Comparison of ENCODE assay signal across 23 mouse cellular contexts in genomic region chr3:105648889-105649567, GRCm38 (mm10). TPM values are rescaled to one million over a fixed set of nuclear protein-coding genes. Genes with fewer than 3 reads are reported as not detected.
A peak's percentile ranks its signal among the peaks of the same experiment; 100 is the strongest.
DNase-seq lines count a peak whose midpoint lies in the region; ATAC-seq and TF ChIP-seq lines count a peak whose summit lies in the region.
"Had no signal": no experiment of that assay in that cellular context is flagged by ENCODE, and none has a peak within 500 bp of the region (broad histone marks: within the 10 kb centered on the region; RNA-seq: fewer than 3 reads in every experiment).

No protein-coding gene starts in this region.

- H3K9ac ChIP-seq in embryonic facial prominence, embryonic 12.5 days, result no peak overlapping the region
- no peak overlapping the region for H3K9ac ChIP-seq in hindbrain, postnatal 0 days (replicated peaks; ENCODE audit: low read length)
- no peak overlapping the region for H3K9ac ChIP-seq in hindbrain, embryonic 14.5 days
- H3K9ac ChIP-seq in neural tube, embryonic 14.5 days (replicated peaks; ENCODE audit: low read depth, low read length), result no peak overlapping the region
- H3K9ac ChIP-seq in intestine, embryonic 15.5 days, result no peak overlapping the region

- H3K27ac ChIP-seq in embryonic facial prominence, embryonic 12.5 days, result no peak overlapping the region
- no peak overlapping the region for H3K27ac ChIP-seq in embryonic facial prominence, embryonic 10.5 days (replicated peaks)
- H3K27ac ChIP-seq in hindbrain, postnatal 0 days, result no peak overlapping the region
- H3K27ac ChIP-seq in hindbrain, embryonic 14.5 days, result no peak overlapping the region
- H3K27ac ChIP-seq in neural tube, embryonic 14.5 days (ENCODE audit: low read depth, low read length), result no peak overlapping the region
- no peak overlapping the region for H3K27ac ChIP-seq in intestine, embryonic 15.5 days

- H3K4me3 ChIP-seq in embryonic facial prominence, embryonic 12.5 days, result no peak overlapping the region
- H3K4me3 ChIP-seq in embryonic facial prominence, embryonic 10.5 days, result no peak overlapping the region
- no peak overlapping the region for H3K4me3 ChIP-seq in hindbrain, postnatal 0 days (ENCODE audit: low read length)
- H3K4me3 ChIP-seq in hindbrain, embryonic 14.5 days (replicated peaks; ENCODE audit: low read length), result no peak overlapping the region
- no peak overlapping the region for H3K4me3 ChIP-seq in neural tube, embryonic 14.5 days (ENCODE audit: low read depth, low read length)
- H3K4me3 ChIP-seq in intestine, embryonic 15.5 days (replicated peaks), result no peak overlapping the region

- no peak overlapping the region for H3K4me2 ChIP-seq in embryonic facial prominence, embryonic 12.5 days (replicated peaks)
- H3K4me2 ChIP-seq in hindbrain, postnatal 0 days (ENCODE audit: low read depth, low read length), result no peak overlapping the region
- no peak overlapping the region for H3K4me2 ChIP-seq in hindbrain, embryonic 14.5 days (replicated peaks)
- no peak overlapping the region for H3K4me2 ChIP-seq in neural tube, embryonic 14.5 days (ENCODE audit: low read depth, low read length)
- no peak overlapping the region for H3K4me2 ChIP-seq in intestine, embryonic 15.5 days (replicated peaks)
- H3K4me2 ChIP-seq: heart, embryonic 11.5 days had no signal

- H3K4me1 ChIP-seq in embryonic facial prominence, embryonic 12.5 days, result no peaks in the 10 kb centered on the region
- no peaks in the 10 kb centered on the region for H3K4me1 ChIP-seq in embryonic facial prominence, embryonic 10.5 days
- H3K4me1 ChIP-seq in hindbrain, postnatal 0 days (ENCODE audit: insufficient read depth, low read length), result no peaks in the 10 kb centered on the region
- H3K4me1 ChIP-seq in hindbrain, embryonic 14.5 days (replicated peaks; ENCODE audit: control insufficient read depth, insufficient read depth, low read length), result no peaks in the 10 kb centered on the region
- no peaks in the 10 kb centered on the region for H3K4me1 ChIP-seq in neural tube, embryonic 14.5 days (ENCODE audit: control insufficient read depth, insufficient read depth, low read length)
- H3K4me1 ChIP-seq in intestine, embryonic 15.5 days (replicated peaks), result no peaks in the 10 kb centered on the region

- WGBS in embryonic facial prominence, embryonic 12.5 days, result 69% methylated on average over 8 of the region's 8 CpGs
- WGBS in embryonic facial prominence, embryonic 10.5 days, result 74% methylated on average over 8 of the region's 8 CpGs
- WGBS in hindbrain, postnatal 0 days, result 72% methylated on average over 8 of the region's 8 CpGs
- 76% methylated on average over 8 of the region's 8 CpGs for WGBS in hindbrain, embryonic 14.5 days
- WGBS in neural tube, embryonic 14.5 days, result 74% methylated on average over 8 of the region's 8 CpGs
- WGBS in intestine, embryonic 15.5 days, result 71% methylated on average over 8 of the region's 8 CpGs

- DNase-seq in embryonic facial prominence, embryonic 10.5 days (ENCODE audit: low spot score), result no peak
- peak; percentile 12 for DNase-seq in hindbrain, postnatal 0 days (ENCODE audit: low spot score)
- no peak for DNase-seq in hindbrain, embryonic 14.5 days (ENCODE audit: low spot score)
- DNase-seq in cerebellum, adult 9-10 months, result no peak
- DNase-seq: adrenal gland, postnatal 14 days; cerebellum, adult 11 months; cerebellum, postnatal 25 days; heart, postnatal 10 days; kidney, adult 8-10 months; kidney, postnatal 14 days; left cerebral cortex, postnatal 4 days; liver; spleen, adult 18-20 months; thymus, postnatal 25 days had no signal

- H3K27me3 ChIP-seq in embryonic facial prominence, embryonic 12.5 days, result no peaks in the 10 kb centered on the region
- H3K27me3 ChIP-seq in embryonic facial prominence, embryonic 10.5 days (replicated peaks; ENCODE audit: low read depth, poor library complexity, severe bottlenecking), result no peaks in the 10 kb centered on the region
- no peaks in the 10 kb centered on the region for H3K27me3 ChIP-seq in hindbrain, postnatal 0 days (ENCODE audit: insufficient read depth, low read length)
- no peaks in the 10 kb centered on the region for H3K27me3 ChIP-seq in hindbrain, embryonic 14.5 days (ENCODE audit: control insufficient read depth, insufficient read depth, low read length)
- H3K27me3 ChIP-seq in neural tube, embryonic 14.5 days (ENCODE audit: control insufficient read depth, insufficient read depth, low read length), result no peaks in the 10 kb centered on the region
- no peaks in the 10 kb centered on the region for H3K27me3 ChIP-seq in intestine, embryonic 15.5 days (replicated peaks)

- no peaks in the 10 kb centered on the region for H3K9me3 ChIP-seq in embryonic facial prominence, embryonic 12.5 days
- no peaks in the 10 kb centered on the region for H3K9me3 ChIP-seq in embryonic facial prominence, embryonic 10.5 days
- no peaks in the 10 kb centered on the region for H3K9me3 ChIP-seq in hindbrain, postnatal 0 days (ENCODE audit: low read length)
- no peaks in the 10 kb centered on the region for H3K9me3 ChIP-seq in hindbrain, embryonic 14.5 days (ENCODE audit: control insufficient read depth, low read length)
- H3K9me3 ChIP-seq in neural tube, embryonic 14.5 days (ENCODE audit: control insufficient read depth, low read length), result no peaks in the 10 kb centered on the region
- H3K9me3 ChIP-seq in intestine, embryonic 15.5 days, result no peaks in the 10 kb centered on the region

- peak; percentile 27 for TF ChIP-seq CTCF in hindbrain, postnatal 0 days (IDR thresholded peaks at IDR 0.05; ENCODE audit: low read depth)

- ATAC-seq in embryonic facial prominence, embryonic 12.5 days (ENCODE audit: insufficient number of reproducible peaks, insufficient read depth, low FRiP score, low TSS enrichment), result 0 out of 2 replicates have a peak, but pooled peaks have one; percentile 38
- ATAC-seq in hindbrain, postnatal 0 days, result peak; percentile 36
- no peak for ATAC-seq in hindbrain, embryonic 14.5 days (ENCODE audit: low FRiP score)
- peak; percentile 65 for ATAC-seq in megakaryocyte-erythroid progenitor cell, adult 5-6 weeks (replicated peaks; ENCODE audit: low FRiP score, low TSS enrichment, poor library complexity, severe bottlenecking)
- ATAC-seq in neural tube, embryonic 14.5 days (ENCODE audit: low read depth), result peak; percentile 42; the same call in 1 of the 2 replicates
- ATAC-seq in intestine, embryonic 15.5 days, result no peak
- ATAC-seq: activated CD4-positive, CD25-positive, alpha-beta regulatory T cell, adult 4 months; CD4-positive, CD25-positive, alpha-beta regulatory T cell, adult 4 months; inflammation-experienced regulatory T-cells, adult 6 months; lung, postnatal 0 days had no signal

- no peaks in the 10 kb centered on the region for H3K36me3 ChIP-seq in embryonic facial prominence, embryonic 12.5 days
- H3K36me3 ChIP-seq in embryonic facial prominence, embryonic 10.5 days (replicated peaks), result no peaks in the 10 kb centered on the region
- H3K36me3 ChIP-seq in hindbrain, postnatal 0 days (ENCODE audit: insufficient read depth, low read length), result no peaks in the 10 kb centered on the region
- H3K36me3 ChIP-seq in hindbrain, embryonic 14.5 days (replicated peaks; ENCODE audit: control insufficient read depth, insufficient read depth), result no peaks in the 10 kb centered on the region
- no peaks in the 10 kb centered on the region for H3K36me3 ChIP-seq in neural tube, embryonic 14.5 days (ENCODE audit: control insufficient read depth, insufficient read depth, low read length)
- no peaks in the 10 kb centered on the region for H3K36me3 ChIP-seq in intestine, embryonic 15.5 days

RNA-seq across cellular contexts. Expression of gene Ddx20, which starts 38.3 kb away (rescaled TPM):
- 44.6 and 45.8 TPM in 2 replicates for polyA plus RNA-seq in embryonic facial prominence, embryonic 12.5 days (2016; fragmentation: Nextera tagmentation; extraction: Ambion mirVana)
- 51.7 and 54.6 TPM in 2 replicates for polyA plus RNA-seq in embryonic facial prominence, embryonic 10.5 days (2016; fragmentation: Nextera tagmentation; extraction: Ambion mirVana)
- total RNA-seq in hindbrain, postnatal 0 days (2014; rRNA removed), result 18.1 and 23.8 TPM in 2 replicates
- polyA plus RNA-seq in hindbrain, postnatal 0 days (2015; fragmentation: Nextera tagmentation; extraction: Ambion mirVana), result 14.4 and 15.8 TPM in 2 replicates
- 21.6 and 23.1 TPM in 2 replicates for polyA plus RNA-seq in hindbrain, embryonic 14.5 days (2014; fragmentation: Nextera tagmentation; extraction: Ambion mirVana)
- total RNA-seq in megakaryocyte-erythroid progenitor cell, adult 5-6 weeks (2014; fragmentation: Nextera tagmentation), result 23.4 and 30.2 TPM in 2 replicates
- 52.0 and 54.2 TPM in 2 replicates for total RNA-seq in megakaryocyte-erythroid progenitor cell, adult 5-6 weeks (2017)
- polyA plus RNA-seq in neural tube, embryonic 14.5 days (2014; fragmentation: Nextera tagmentation; extraction: Ambion mirVana), result 22.2 and 25.7 TPM in 2 replicates
- polyA plus RNA-seq in intestine, embryonic 15.5 days (2015; fragmentation: Nextera tagmentation; extraction: Ambion mirVana), result 37.9 and 39.2 TPM in 2 replicates

RNA-seq across cellular contexts. Expression of gene Inka2, which starts 55.4 kb away (rescaled TPM):
- 2.5 and 3.1 TPM in 2 replicates for polyA plus RNA-seq in embryonic facial prominence, embryonic 12.5 days (2016; fragmentation: Nextera tagmentation; extraction: Ambion mirVana)
- polyA plus RNA-seq in embryonic facial prominence, embryonic 10.5 days (2016; fragmentation: Nextera tagmentation; extraction: Ambion mirVana), result 3.4 and 3.6 TPM in 2 replicates
- total RNA-seq in hindbrain, postnatal 0 days (2014; rRNA removed), result 11.1 and 15.0 TPM in 2 replicates
- polyA plus RNA-seq in hindbrain, postnatal 0 days (2015; fragmentation: Nextera tagmentation; extraction: Ambion mirVana), result 5.5 and 8.5 TPM in 2 replicates
- 4.6 and 5.5 TPM in 2 replicates for polyA plus RNA-seq in hindbrain, embryonic 14.5 days (2014; fragmentation: Nextera tagmentation; extraction: Ambion mirVana)
- 0.59 and 0.74 TPM in 2 replicates for total RNA-seq in megakaryocyte-erythroid progenitor cell, adult 5-6 weeks (2014; fragmentation: Nextera tagmentation)
- 0.15 and 0.38 TPM in 2 replicates for total RNA-seq in megakaryocyte-erythroid progenitor cell, adult 5-6 weeks (2017)
- polyA plus RNA-seq in neural tube, embryonic 14.5 days (2014; fragmentation: Nextera tagmentation; extraction: Ambion mirVana), result 3.1 and 3.6 TPM in 2 replicates
- polyA plus RNA-seq in intestine, embryonic 15.5 days (2015; fragmentation: Nextera tagmentation; extraction: Ambion mirVana), result 1.7 and 2.2 TPM in 2 replicates

Comparison
In these comparisons a context has a peak if more than half of its experiments do, and no peak if none do; other contexts are left out.
1. ATAC-seq: peak in embryonic facial prominence, embryonic 12.5 days (single experiment), hindbrain, postnatal 0 days (single experiment), megakaryocyte-erythroid progenitor cell, adult 5-6 weeks (single experiment) and neural tube, embryonic 14.5 days (single experiment); none in hindbrain, embryonic 14.5 days (single experiment) and intestine, embryonic 15.5 days (single experiment).